Comparison of ENCODE assay signal across 7 mouse cellular contexts in genomic region chr19:40343018-40343417, GRCm38 (mm10).
DNase-seq lines count a peak whose midpoint lies in the region; ATAC-seq lines count a peak whose summit lies in the region.

No protein-coding gene starts in this region.

- H3K4me2 ChIP-seq in midbrain, embryonic 13.5 days (replicated peaks), result no peak overlapping the region

- H3K9me3 ChIP-seq in midbrain, embryonic 13.5 days, result no peaks in the 10 kb centered on the region

- peaks cover 8% of the 10 kb centered on the region; the same call in 1 of the 2 replicates for H3K36me3 ChIP-seq in midbrain, embryonic 13.5 days

- H3K4me3 ChIP-seq in midbrain, embryonic 13.5 days (replicated peaks), result no peak overlapping the region

- peak; percentile 83 for DNase-seq in ZHBTc4 (ENCODE audit: low read depth, low spot score)
- peak; percentile 93 to 94 for DNase-seq in cerebellum, postnatal 10 days
- DNase-seq in frontal cortex, postnatal 36 days (ENCODE audit: low spot score in 2 of 2), result peak; percentile 81 to 85
- peak; percentile 49 for DNase-seq in kidney, adult 11 months
- peak; percentile 78 to 80 for DNase-seq in left cerebral cortex, postnatal 36 days (ENCODE audit: low spot score in 2 of 2)
- peak; percentile 72 for DNase-seq in skeletal muscle tissue, adult 2 months (ENCODE audit: low read depth, low spot score)

- H3K4me1 ChIP-seq in midbrain, embryonic 13.5 days (replicated peaks), result peaks cover 4% of the 10 kb centered on the region

- intact Hi-C loops in left cerebral cortex, postnatal 36 days (cut with DNase I), result loop anchor here (2.0 kb wide), 1 partner anchor 202 kb away; no protein-coding TSS in a partner anchor

- H3K27ac ChIP-seq in midbrain, embryonic 13.5 days, result no peak overlapping the region

- 6% methylated on average over 5 of the region's 5 CpGs for WGBS in midbrain, embryonic 13.5 days

- ATAC-seq in midbrain, embryonic 13.5 days, result peak; percentile 68

- H3K9ac ChIP-seq in midbrain, embryonic 13.5 days (replicated peaks), result no peak overlapping the region

- H3K27me3 ChIP-seq in midbrain, embryonic 13.5 days, result no peaks in the 10 kb centered on the region
